Mouse (Mus musculus) liver, embryonic 14.5 days (tissue): ENCODE data around the gene Cysrt1.

ENCODE experiments used
- CTCF ChIP-seq: IDR thresholded peaks from 2 replicates; pipeline ENCODE4 v1.5.1; 2016; ENCODE audit warnings: antibody characterized with exemption, low read depth, control low read depth
- EP300 ChIP-seq: IDR thresholded peaks from 2 replicates; pipeline ENCODE4 v1.6.1; 2016; ENCODE audit warnings: antibody characterized with exemption, low read depth

- TF ChIP-seq CTCF = no peak
- no peak for TF ChIP-seq EP300
Measured at GRCm38 (mm10) chr2:25244144-25244543, 1.9 kb upstream of the Cysrt1 start.
